Mouse (Mus musculus) left cerebral cortex, adult 9 months (tissue): ENCODE results near the gene Notch1.

Experiments used
- DNase-seq, 2 experiments: peaks; one replicate each; pipeline ENCODE4 v3.0.0; 2022; ENCODE audit warnings: low spot score in 2 of 2

Notch1 gene

DNA sequence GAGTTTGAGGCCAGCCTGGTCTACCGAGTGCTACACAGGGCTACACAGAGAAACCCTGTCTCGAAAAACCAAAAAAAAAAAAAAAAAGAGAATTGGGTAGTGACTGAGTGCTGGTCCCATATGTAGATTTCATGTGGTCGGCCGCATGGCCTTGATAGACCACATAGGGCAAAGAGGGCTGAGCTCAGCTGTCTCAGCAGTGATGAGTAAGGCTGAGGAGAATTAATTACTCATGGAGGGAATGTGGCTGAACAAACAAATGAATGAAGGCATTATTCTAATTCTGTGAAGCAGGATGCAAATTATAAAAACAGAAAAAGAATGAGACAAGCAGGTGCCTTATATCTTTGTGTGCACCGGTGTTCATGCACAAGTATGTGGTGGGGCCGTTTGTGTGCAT lies 15.4 kb upstream of the Notch1 start:
- no peak for DNase-seq

GRCm38 (mm10) chr2:26529881-26530280 lies 13.4 kb upstream of the Notch1 start:
- no peak for DNase-seq

DNA sequence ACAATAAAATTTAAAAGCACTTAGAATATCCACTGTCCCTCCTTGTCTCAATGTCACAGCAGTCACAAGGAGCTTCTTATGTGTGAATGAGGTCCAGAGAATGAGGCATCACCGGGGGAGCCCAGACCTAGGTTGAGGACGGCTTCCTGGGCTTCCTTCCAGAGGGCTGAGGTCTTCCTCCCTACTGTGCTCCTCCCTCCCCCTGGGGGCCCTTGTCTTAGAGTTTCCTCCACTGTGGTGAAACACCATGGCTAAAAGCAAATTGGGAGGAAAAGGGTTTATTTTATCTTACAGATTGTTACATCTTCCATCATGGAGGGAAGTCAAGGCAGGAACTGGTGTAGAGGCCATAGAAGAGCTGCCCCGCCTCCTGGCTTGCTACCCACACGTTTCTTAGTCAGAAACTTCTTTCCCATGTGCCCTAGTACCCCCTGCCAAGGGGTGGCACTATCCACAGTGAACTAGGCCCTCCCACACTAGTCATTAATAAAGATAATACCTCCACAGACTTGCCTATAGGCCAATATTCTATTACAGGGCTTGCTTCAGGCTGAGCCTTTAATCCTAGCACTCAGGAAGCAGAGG lies 12.8 kb upstream of the Notch1 start:
- no peak for DNase-seq

DNA sequence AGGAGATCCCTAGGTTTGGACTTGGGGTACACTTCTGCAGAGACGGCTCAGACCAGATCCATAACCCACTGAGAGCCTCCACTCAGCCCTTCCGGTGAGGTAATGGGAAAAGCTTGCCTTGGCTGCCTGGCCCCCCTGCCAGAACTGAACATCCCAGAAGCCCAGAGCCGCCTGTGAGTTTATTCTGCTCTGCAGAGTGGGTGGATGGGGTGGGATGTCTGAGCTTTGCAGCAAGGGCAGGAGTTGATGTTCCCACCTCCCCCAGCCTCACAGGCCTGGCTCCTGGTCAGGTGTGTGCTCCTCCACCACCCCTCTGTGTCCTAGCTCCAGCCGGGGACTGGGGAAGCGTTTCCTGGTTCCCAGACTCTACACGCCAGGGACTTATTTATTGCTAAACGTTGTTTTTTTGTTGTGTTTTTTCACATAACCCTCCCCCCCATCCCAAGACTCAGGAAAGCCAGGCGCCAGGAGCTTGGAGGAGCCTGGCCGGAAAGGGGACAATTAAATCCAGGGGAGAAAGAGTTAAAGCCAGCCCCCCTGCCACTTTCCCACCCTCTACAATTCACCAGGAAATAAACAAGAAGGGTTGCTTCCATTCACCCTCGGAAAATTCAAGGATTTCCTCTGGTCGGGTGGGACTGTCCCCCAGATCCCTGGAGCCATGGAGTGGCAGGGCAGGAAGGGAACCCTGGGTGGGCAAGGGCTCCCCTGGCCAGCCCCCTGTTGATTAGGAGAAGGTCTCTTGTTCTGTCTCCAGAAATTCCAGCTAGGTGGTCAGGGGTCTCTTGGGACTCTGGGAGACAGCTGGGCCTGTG lies 10.2 kb upstream of the Notch1 start:
- DNase-seq: no peak

GRCm38 (mm10) chr2:26525355-26526018 lies 9.0 kb upstream of the Notch1 start:
- peak in 1 of 2 experiments; percentile 61 for DNase-seq

- no peak for DNase-seq
Observed at GRCm38 (mm10) chr2:26522327-26522726, 5.9 kb upstream of the Notch1 start.

GRCm38 (mm10) chr2:26519753-26520152 lies 3.3 kb upstream of the Notch1 start:
- DNase-seq: no peak

GRCm38 (mm10) chr2:26516987-26517386 lies 524 bp upstream of the Notch1 start:
- no peak for DNase-seq

- DNase-seq: no peak
Observed at GRCm38 (mm10) chr2:26515335-26515734, 1.1 kb downstream of the Notch1 start.

GRCm38 (mm10) chr2:26513105-26513745 lies 3.2 kb downstream of the Notch1 start:
- no peak for DNase-seq

GRCm38 (mm10) chr2:26508661-26509060 lies 7.8 kb downstream of the Notch1 start:
- no peak for DNase-seq

- DNase-seq: no peak
Observed at GRCm38 (mm10) chr2:26507961-26508391, 8.5 kb downstream of the Notch1 start.

DNA sequence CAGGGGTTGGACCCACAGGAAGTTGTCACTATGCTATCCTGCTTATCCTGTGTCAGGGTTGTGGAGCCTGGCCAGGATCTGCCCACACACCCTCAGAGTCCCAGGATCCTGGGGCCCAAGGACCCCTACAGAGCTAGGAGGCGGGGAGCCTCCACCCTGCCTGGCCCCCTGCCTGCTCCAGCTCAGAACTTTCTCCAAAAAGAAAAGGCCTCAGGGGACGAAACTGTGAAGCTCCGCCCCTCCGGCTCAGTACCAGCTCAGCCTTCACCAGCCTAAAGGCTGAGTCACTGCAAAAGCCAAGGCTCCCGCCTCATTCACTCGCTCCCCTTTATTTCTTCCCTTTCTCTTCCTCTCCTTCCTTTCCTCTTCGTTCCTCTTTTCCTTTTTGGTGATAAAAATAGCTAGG lies 9.0 kb downstream of the Notch1 start:
- no peak for DNase-seq

GRCm38 (mm10) chr2:26506746-26507280 lies 9.7 kb downstream of the Notch1 start:
- DNase-seq: no peak

DNA sequence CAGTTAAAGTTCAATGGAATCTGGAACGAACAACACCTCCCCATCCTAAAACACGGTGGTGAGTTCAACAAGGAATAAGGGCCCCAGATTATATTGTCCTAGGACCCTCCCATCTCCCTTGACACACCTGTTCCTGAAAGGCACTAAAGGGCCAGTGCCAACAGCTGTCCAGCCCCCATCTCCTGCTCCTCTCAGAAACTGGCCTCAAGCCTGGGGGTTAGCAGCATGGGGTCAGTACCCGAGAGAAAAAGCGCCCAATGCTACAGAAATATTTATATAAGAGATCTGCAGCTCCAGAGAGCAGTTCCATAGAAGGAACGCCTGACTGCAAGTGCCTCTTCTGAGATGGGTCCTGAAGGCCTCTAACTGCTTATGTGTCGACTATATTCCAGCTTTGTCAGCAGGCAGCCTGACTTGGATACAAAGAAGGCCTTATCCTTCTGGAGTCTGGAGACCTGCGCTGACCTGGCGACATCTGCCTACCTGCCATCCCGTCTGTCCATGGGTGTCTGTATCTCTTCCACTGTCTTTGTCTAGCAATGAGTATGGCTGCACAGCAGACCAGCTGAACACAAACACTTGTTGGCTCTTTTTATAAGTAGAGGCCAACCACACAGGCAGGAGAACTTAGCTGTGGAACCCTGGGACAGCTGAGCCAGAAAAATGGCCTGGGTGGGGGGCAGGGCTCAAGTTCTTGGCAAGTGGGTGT lies 11.5 kb downstream of the Notch1 start:
- no peak for DNase-seq

- no peak for DNase-seq
Observed at GRCm38 (mm10) chr2:26503661-26504575, 12.5 kb downstream of the Notch1 start.

- DNase-seq: no peak
Observed at GRCm38 (mm10) chr2:26502863-26503631, 13.4 kb downstream of the Notch1 start.

- DNase-seq: no peak
Observed at GRCm38 (mm10) chr2:26502299-26502862, 14.1 kb downstream of the Notch1 start.

DNA sequence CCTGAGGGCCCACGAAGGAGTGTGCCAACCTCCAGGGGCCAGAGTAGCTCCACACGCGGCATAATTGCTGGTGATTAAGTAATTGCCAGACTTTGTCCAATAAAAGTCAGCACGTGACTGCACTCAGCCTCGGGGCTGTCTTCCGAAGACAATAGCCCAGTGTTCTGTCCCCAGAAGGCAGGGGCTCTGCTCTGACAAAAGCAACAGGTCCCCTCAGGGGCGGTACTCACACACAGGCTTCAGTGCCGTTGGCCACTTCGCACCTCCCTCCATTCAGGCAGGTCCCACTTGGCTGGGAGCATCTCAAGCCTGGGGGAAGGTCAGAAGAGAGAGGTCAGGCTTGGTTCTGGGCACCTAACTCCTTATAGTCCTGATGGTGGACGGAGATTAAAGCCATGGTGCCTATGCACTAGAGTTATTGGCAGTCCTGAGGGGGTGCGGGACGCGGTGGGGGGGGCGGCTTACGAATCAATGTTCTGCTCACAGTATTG lies 14.8 kb downstream of the Notch1 start:
- no peak for DNase-seq
